Mouse (Mus musculus): ENCODE results near the gene Camk1d. TPM values are rescaled to one million over a fixed set of nuclear protein-coding genes. Genes with fewer than 3 reads are reported as not detected.

The Camk1d gene
- polyA plus RNA-seq, 1 experiment = 0.28 TPM

DNA sequence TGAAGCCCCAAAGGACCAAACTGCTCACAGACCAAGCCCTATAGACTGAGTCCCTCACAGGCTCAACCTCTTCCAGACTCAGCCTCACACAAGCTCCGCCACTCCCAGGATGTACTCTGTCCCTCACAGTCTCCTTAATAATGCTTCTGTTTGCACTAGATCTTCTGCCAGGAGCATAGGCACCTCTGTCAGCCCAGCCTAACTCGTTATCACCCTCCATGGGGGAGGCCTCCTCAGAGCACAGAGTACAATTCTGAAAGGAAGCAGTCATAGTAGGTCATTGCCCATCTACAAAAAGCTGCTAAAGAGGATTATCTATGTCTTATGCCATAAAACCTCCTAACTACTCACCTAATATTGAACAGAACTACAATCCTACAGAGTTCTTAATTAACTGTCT, 276.6 kb downstream of the Camk1d start:
- Histone ChIP-seq H3K4me1 (no peaks in the 10 kb centered on the region), H3K27me3 (replicated peaks) (no peaks in the 10 kb centered on the region), H3K36me3 (replicated peaks; ENCODE audit: low read length) (no peaks in the 10 kb centered on the region), H3K4me3 (replicated peaks) (no peak overlapping the region), H3K9me3 (no peaks in the 10 kb centered on the region)
- TF ChIP-seq GATA1 (IDR thresholded peaks at IDR 0.05; ENCODE audit: borderline replicate concordance, low read length) (no peak), FLI1 (IDR thresholded peaks at IDR 0.05; ENCODE audit: low read length) (no peak)

DNA sequence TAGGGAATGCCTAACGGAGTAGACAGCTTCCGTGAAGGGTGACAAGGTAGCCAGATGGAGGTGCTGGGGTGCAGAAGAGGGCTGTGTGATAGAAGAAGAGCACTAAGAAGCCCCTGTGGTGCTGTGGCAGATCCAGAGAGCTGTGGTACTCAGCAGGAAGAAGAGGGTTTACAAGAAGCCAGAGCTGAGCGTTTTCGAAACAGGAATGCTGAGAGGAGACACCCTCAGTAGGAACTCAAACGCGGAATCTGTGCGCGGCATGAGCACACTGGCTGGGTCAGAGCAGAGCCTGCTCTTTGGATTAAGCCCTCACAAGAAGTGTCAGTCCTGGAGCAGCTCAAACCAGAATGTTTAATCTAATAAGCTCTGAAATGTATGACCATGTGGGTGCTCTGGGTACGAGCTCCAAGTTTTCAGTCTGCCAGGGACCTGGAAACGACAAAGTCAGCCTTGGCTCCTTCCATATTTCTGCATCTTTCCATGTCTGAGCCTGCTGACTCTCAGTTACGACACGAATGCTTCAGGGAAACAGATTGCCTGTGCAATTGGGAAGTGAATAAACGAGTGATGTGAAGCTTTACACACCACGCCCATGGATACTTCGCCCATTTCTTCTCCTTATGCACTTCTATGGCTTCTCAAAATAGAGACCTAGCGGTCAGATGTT, 278.6 kb downstream of the Camk1d start:
- TF ChIP-seq GATA1 (IDR thresholded peaks at IDR 0.05; ENCODE audit: borderline replicate concordance, low read length) (no peak), FLI1 (IDR thresholded peaks at IDR 0.05; ENCODE audit: low read length) (no peak)
- Histone ChIP-seq H3K4me3 (replicated peaks) (no peak overlapping the region), H3K9me3 (no peaks in the 10 kb centered on the region), H3K36me3 (replicated peaks; ENCODE audit: low read length) (no peaks in the 10 kb centered on the region), H3K4me1 (no peaks in the 10 kb centered on the region), H3K27me3 (replicated peaks) (no peaks in the 10 kb centered on the region)

DNA sequence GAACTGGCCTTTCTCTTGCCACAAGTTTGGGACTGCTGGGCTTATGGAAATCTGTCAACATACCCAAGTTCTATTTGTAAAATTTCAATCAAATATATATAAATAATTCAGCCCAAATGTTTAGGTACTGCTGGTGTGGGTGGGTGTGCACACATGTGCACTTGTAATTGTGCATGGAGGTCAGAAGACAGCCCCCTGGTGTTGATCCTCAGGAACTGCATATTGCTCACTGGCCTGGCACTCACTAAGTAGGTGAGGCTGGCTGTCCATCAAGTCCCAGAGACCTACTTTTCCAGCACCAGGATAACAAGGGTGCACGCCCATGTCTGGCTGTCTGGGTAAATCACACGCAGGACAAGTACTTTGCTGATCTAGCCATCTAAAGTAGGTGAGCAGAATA, 283.0 kb downstream of the Camk1d start:
- H3K4me3 ChIP-seq (replicated peaks) = no peak overlapping the region
- no peaks in the 10 kb centered on the region for H3K36me3 ChIP-seq (replicated peaks; ENCODE audit: low read length)
- TF ChIP-seq FLI1 (IDR thresholded peaks at IDR 0.05; ENCODE audit: low read length) (no peak), GATA1 (IDR thresholded peaks at IDR 0.05; ENCODE audit: borderline replicate concordance, low read length) (no peak)
- H3K4me1 ChIP-seq = no peaks in the 10 kb centered on the region
- H3K27me3 ChIP-seq (replicated peaks) = no peaks in the 10 kb centered on the region
- no peaks in the 10 kb centered on the region for H3K9me3 ChIP-seq

DNA sequence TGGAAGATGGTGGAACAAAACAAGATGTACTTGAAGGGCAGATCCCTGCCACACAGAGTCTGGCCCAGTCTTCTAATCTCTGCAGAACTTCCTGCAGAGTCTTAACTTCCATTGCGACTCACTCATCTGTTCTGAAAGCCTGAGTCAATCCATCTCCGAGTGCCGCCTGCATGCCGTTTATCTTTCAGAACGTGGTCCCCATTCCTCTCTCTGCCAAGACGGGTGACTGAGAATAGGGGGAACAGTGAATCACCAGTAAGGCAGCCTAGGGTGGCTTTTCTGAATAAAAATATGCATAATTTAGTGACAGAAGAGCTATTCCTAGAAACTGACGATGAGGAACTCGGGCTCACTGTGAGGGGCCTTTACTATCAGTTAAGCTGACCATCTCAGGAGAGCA, 284.4 kb downstream of the Camk1d start:
- TF ChIP-seq FLI1 (IDR thresholded peaks at IDR 0.05; ENCODE audit: low read length) (no peak), GATA1 (IDR thresholded peaks at IDR 0.05; ENCODE audit: borderline replicate concordance, low read length) (no peak)
- H3K36me3 ChIP-seq (replicated peaks; ENCODE audit: low read length) = no peaks in the 10 kb centered on the region
- no peaks in the 10 kb centered on the region for H3K27me3 ChIP-seq (replicated peaks)
- no peak overlapping the region for H3K4me3 ChIP-seq (replicated peaks)
- no peaks in the 10 kb centered on the region for H3K4me1 ChIP-seq
- no peaks in the 10 kb centered on the region for H3K9me3 ChIP-seq

DNA sequence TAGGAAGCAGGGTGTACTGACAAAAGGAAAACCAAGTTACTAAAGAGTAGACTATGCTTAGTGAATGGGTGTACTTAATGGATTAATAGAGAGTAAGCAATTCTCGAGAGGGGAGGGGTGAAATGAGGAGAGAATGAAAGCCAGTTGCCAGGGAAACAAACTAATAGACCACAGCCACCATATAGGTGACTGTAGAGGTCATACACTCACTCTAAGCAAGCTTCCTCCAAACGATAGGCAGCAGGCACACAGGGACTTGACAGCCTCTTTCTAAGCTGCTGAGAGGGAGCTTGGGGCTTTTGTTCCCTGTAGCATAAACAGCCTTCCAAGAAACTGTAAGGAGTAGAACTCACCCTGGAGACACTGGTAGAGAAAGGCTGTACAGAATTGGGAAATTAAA, 288.2 kb downstream of the Camk1d start:
- Histone ChIP-seq H3K27me3 (replicated peaks) (no peaks in the 10 kb centered on the region), H3K36me3 (replicated peaks; ENCODE audit: low read length) (no peaks in the 10 kb centered on the region), H3K4me1 (no peaks in the 10 kb centered on the region), H3K4me3 (replicated peaks) (no peak overlapping the region), H3K9me3 (no peaks in the 10 kb centered on the region)
- TF ChIP-seq FLI1 (IDR thresholded peaks at IDR 0.05; ENCODE audit: low read length) (no peak), GATA1 (IDR thresholded peaks at IDR 0.05; ENCODE audit: borderline replicate concordance, low read length) (no peak)

DNA sequence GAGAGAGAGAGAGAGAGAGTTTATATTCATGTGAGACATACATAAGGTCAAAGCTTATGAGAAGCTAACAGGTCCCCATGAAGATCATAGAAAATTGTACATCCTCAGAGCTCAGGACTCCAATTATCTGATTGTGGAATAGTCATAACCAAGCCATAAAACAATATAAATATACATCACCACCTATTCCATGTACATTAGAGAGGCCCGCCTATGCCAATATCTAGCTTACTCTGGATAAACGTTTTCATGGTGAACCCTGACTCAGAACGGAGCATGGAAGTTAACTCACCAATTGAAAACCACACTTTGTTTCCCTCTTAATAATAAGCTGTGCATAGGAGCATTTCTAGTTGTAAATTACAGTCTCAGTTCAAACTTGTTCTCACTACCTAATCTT, 288.7 kb downstream of the Camk1d start:
- TF ChIP-seq FLI1 (IDR thresholded peaks at IDR 0.05; ENCODE audit: low read length) (no peak), GATA1 (IDR thresholded peaks at IDR 0.05; ENCODE audit: borderline replicate concordance, low read length) (no peak)
- Histone ChIP-seq H3K36me3 (replicated peaks; ENCODE audit: low read length) (no peaks in the 10 kb centered on the region), H3K4me1 (no peaks in the 10 kb centered on the region), H3K27me3 (replicated peaks) (no peaks in the 10 kb centered on the region), H3K4me3 (replicated peaks) (no peak overlapping the region), H3K9me3 (no peaks in the 10 kb centered on the region)

DNA sequence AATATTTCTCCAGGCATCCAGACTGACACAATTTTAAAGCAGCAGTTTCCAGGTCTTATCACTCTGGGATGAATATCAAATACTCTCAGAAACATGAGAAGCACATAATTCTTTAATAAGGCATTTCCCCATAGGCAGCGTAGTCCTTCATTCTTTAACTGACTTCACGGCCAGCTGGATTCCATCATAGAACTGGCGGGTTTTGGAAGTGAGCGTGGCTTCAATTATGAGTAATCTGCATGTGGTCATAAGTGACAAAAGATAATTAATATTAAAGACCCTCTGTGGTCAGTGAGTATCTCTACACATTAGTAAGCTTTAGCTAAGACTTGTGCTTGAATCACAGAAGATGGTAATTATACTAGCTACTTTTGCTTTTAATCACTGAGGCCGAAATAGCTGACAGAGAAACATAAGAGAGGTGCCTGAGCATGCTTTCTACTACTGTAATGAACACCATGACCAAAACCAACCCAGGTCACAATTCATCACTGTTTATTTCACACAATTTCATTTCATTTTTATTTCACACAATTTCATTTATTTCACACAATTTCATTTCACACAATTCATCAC, 293.6 kb downstream of the Camk1d start:
- Histone ChIP-seq H3K27me3 (replicated peaks) (no peaks in the 10 kb centered on the region), H3K4me1 (0 out of 2 replicates have a peak, but pooled peaks cover 3% of the 10 kb centered on the region), H3K36me3 (replicated peaks; ENCODE audit: low read length) (no peaks in the 10 kb centered on the region), H3K4me3 (replicated peaks) (no peak overlapping the region), H3K9me3 (no peaks in the 10 kb centered on the region)
- TF ChIP-seq FLI1 (IDR thresholded peaks at IDR 0.05; ENCODE audit: low read length) (no peak), GATA1 (IDR thresholded peaks at IDR 0.05; ENCODE audit: borderline replicate concordance, low read length) (no peak)

DNA sequence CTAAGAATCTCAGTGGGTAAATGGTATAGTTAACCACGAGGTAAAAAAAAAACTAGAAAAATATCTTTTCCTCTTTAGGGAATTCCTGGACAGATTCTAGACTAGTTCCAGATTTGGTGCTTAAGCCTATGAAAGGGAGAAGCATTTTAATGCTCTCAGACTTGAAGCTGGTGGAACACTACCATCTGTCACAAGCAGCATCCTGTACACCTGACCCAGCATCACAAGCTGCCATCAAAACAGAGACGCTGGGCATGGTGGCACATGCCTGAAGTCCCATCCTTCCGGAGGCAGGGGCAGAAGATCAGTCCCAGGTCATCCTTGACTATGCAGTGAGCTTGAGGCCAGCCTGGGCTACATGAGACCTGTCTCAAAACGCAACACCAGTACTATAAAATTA, 295.5 kb downstream of the Camk1d start:
- no peak for TF ChIP-seq FLI1 (IDR thresholded peaks at IDR 0.05; ENCODE audit: low read length)
- TF ChIP-seq GATA1 (IDR thresholded peaks at IDR 0.05; ENCODE audit: borderline replicate concordance, low read length) = no peak
- no peaks in the 10 kb centered on the region for H3K36me3 ChIP-seq (replicated peaks; ENCODE audit: low read length)
- no peak overlapping the region for H3K4me3 ChIP-seq (replicated peaks)
- 0 out of 2 replicates have a peak, but pooled peaks cover 3% of the 10 kb centered on the region for H3K4me1 ChIP-seq
- H3K9me3 ChIP-seq = no peaks in the 10 kb centered on the region
- H3K27me3 ChIP-seq (replicated peaks) = no peaks in the 10 kb centered on the region

DNA sequence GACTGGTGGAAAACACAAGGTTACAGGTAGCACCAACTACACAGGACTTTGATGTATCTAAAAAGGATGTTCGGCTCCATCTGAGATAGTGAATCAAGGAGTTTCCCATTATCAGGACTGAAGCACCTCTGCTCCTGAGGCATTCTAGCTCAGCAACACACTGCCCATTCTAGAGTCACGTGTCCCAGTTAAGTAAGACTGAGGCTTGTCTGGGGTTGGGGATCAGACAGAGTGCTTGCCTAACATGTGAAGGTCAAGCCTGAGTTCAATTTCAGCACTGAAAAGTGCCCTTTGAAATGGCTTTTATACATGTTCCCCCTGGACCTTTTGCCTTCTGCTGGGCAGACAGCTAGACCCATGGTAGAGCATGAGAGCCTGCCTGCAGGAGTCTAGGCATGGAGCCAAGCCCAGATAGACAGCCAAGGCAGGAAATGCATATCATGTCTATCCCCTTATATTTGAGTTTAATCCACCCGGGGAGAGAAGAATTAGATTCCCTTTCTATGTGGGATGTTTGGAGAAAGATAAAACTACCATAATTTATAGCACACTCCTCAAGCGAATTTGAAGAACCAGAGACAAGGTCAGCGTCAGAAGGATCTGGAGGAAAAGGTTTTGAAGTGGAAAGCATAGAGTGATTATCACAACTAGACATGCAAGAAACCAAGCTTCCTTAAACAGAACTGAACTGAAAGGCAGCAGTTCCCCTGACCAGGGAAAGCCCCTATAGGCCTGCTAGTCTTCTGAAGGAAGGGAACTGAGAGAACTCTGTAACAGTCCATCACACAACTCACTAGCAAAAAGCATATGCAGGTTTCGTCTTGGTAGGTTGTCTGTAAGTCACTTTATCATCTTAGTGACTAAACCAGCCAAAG, 296.9 kb downstream of the Camk1d start:
- 0 out of 2 replicates have a peak, but pooled peaks cover 3% of the 10 kb centered on the region for H3K4me1 ChIP-seq

DNA sequence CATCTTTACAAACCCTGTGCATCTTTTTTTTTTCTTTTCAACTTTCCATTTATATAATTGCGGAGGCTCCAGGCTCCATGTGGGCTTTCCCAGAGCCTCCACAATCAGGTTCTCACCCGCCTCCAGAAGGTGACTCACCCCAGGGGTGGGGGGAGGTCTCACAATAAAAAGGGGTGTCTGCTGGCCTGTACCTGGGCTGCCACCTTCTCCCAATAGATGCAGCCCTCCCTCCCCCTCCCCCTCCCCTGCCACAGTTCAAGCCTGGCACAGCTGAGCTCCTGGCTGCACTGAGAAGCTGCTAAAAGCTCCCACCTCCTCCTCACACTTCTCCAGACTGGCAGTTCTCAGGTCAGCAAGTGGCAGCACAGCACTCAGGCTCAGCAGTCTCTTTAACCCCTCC, 302.5 kb downstream of the Camk1d start:
- H3K4me1 ChIP-seq = no peaks in the 10 kb centered on the region
- TF ChIP-seq FLI1 (IDR thresholded peaks at IDR 0.05; ENCODE audit: low read length) = no peak
- no peak for TF ChIP-seq GATA1 (IDR thresholded peaks at IDR 0.05; ENCODE audit: borderline replicate concordance, low read length)
- H3K9me3 ChIP-seq = no peaks in the 10 kb centered on the region
- no peaks in the 10 kb centered on the region for H3K36me3 ChIP-seq (replicated peaks; ENCODE audit: low read length)
- no peak overlapping the region for H3K4me3 ChIP-seq (replicated peaks)
- peaks cover 2% of the 10 kb centered on the region for H3K27me3 ChIP-seq (replicated peaks)

More for the DNA sequence above, 296.9 kb downstream of the Camk1d start:
- Histone ChIP-seq H3K4me3 (replicated peaks) (no peak overlapping the region), H3K27me3 (replicated peaks) (no peaks in the 10 kb centered on the region), H3K9me3 (no peaks in the 10 kb centered on the region), H3K36me3 (replicated peaks; ENCODE audit: low read length) (no peaks in the 10 kb centered on the region)
- TF ChIP-seq FLI1 (IDR thresholded peaks at IDR 0.05; ENCODE audit: low read length) (no peak), GATA1 (IDR thresholded peaks at IDR 0.05; ENCODE audit: borderline replicate concordance, low read length) (no peak)
